Mouse (Mus musculus) stomach, postnatal 0 days (tissue): Measurements from ENCODE around the gene Traf3ip3. TPM values are rescaled to one million over a fixed set of nuclear protein-coding genes. Genes with fewer than 3 reads are reported as not detected.

Source experiments
- ATAC-seq: fragments of 200-750 bp; cut with Nextera tagmentation; 2 replicates; pipeline ENCODE4 v1.8.0; 2017; ENCODE audit not compliant: low FRiP score, low TSS enrichment
- DNase-seq: peaks from one replicate; pipeline ENCODE4 v3.0.0-alpha.2; 2016; ENCODE audit warnings: low spot score
- H3K27ac ChIP-seq: fragments of 300-500 bp; sonication (generic); replicated peaks from 2 replicates; pipeline ENCODE4 v1.5.1; 2014; ENCODE audit warnings: mild to moderate bottlenecking, control low read depth
- H3K27me3 ChIP-seq: fragments of 300-500 bp; sonication (generic); 2 replicates; pipeline ENCODE4 v1.6.1; 2014; ENCODE audit warnings: low read length; ENCODE audit not compliant: control insufficient read depth, insufficient read depth
- H3K36me3 ChIP-seq: fragments of 300-500 bp; sonication (generic); 2 replicates; pipeline ENCODE4 v1.6.1; 2014; ENCODE audit warnings: low read length, mixed read lengths; ENCODE audit not compliant: control insufficient read depth, insufficient read depth
- H3K4me1 ChIP-seq: fragments of 300-500 bp; sonication (generic); replicated peaks from 2 replicates; pipeline ENCODE4 v1.6.1; 2014; ENCODE audit warnings: antibody characterized with exemption; ENCODE audit not compliant: control insufficient read depth, insufficient read depth
- H3K4me2 ChIP-seq: fragments of 300-500 bp; sonication (generic); replicated peaks from 2 replicates; pipeline ENCODE4 v1.6.1; 2014; ENCODE audit warnings: low read depth, mild to moderate bottlenecking, control low read depth, moderate library complexity
- H3K4me3 ChIP-seq: fragments of 300-500 bp; sonication (generic); 2 replicates; pipeline ENCODE4 v1.5.1; 2014; ENCODE audit warnings: low read depth, low read length, control low read depth
- H3K9ac ChIP-seq: fragments of 300-500 bp; sonication (generic); 2 replicates; pipeline ENCODE4 v1.6.1; 2014; ENCODE audit warnings: mild to moderate bottlenecking, low read length, control low read depth, mixed read lengths
- H3K9me3 ChIP-seq: fragments of 300-500 bp; sonication (generic); 2 replicates; pipeline ENCODE4 v1.6.1; 2016; ENCODE audit warnings: low read length; ENCODE audit not compliant: control insufficient read depth
- CTCF ChIP-seq: IDR thresholded peaks from 2 replicates; pipeline ENCODE4 v1.5.1; 2016; ENCODE audit warnings: antibody characterized with exemption, low read depth, mild to moderate bottlenecking, moderate library complexity
- EP300 ChIP-seq: optimal IDR thresholded peaks from 2 replicates; pipeline ENCODE3; 2016; ENCODE audit warnings: antibody characterized with exemption
- WGBS: fragments of 180-500 bp; shearing (Covaris S2); extraction: QIAGEN DNeasy Blood & Tissue Kit; methylation state at CpG from one replicate; pipeline ENCODE4 v1.1.7; 2014; 5-methylcytosine and 5-hydroxymethylcytosine counted together
- polyA plus RNA-seq: library from polyadenylated mRNA; unstranded; fragments of >200 nt; fragmentation: Nextera tagmentation; extraction: Ambion mirVana; gene quantifications from 2 replicates; pipeline ENCODE4 v1.2.1, GENCODE M21; 2015

Traf3ip3 gene
- polyA plus RNA-seq, 1 experiment from 2014 or later, result 1.8 TPM

DNA sequence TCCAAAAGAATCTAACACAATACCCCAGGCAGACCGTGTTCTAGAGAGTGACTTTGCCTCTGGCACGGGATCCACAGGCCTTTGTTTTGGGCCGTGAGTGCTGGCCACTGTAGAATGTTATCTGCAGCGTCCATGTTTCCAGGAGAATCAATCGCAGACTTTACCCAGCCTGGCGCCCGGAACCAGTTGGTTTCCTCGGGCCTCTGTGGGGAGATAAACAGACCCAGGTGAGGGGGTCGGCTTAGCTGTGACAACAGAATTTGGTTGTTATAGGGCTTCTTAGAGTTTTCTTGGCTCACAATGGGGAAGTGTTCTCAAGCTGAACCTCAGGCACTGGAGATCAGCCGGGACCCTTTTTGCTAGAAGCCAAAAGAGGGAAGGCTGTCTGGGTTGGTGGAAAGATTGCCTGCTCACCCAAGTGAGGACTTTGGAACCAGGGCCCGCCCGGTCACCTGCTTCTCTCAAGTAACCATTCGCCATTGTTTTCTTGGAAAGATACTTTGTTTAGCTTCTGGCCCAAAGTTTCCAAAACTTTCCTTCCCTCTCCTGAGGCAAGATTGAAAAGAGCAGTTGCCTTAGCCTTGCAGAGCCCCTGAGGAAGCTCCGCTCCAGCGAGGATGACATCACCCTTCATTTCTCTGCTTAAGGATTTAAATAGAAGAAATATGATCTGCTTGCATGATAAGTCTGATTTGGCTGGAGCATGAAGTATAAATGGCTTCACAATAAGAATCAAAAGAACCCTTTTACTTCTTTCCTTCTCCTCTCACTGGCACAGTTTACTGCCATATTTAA, 45.0 kb downstream of the Traf3ip3 start:
- WGBS, result 41% methylated on average over 15 of the region's 15 CpGs
- DNase-seq (peak; percentile 76), ATAC-seq (peak; percentile 33)
- TF ChIP-seq EP300, result no peak
- no peak for TF ChIP-seq CTCF
- no peak overlapping the region for H3K4me3 ChIP-seq
- H3K4me1 ChIP-seq, result no peaks in the 10 kb centered on the region; the same call in 1 of the 2 replicates
- no peaks in the 10 kb centered on the region for H3K9me3 ChIP-seq
- H3K36me3 ChIP-seq, result no peaks in the 10 kb centered on the region
- H3K27ac ChIP-seq, result peak overlapping the region; percentile 86
- peak overlapping the region; percentile 36 for H3K4me2 ChIP-seq
- H3K9ac ChIP-seq, result peak overlapping the region; percentile 1
- no peaks in the 10 kb centered on the region for H3K27me3 ChIP-seq

DNA sequence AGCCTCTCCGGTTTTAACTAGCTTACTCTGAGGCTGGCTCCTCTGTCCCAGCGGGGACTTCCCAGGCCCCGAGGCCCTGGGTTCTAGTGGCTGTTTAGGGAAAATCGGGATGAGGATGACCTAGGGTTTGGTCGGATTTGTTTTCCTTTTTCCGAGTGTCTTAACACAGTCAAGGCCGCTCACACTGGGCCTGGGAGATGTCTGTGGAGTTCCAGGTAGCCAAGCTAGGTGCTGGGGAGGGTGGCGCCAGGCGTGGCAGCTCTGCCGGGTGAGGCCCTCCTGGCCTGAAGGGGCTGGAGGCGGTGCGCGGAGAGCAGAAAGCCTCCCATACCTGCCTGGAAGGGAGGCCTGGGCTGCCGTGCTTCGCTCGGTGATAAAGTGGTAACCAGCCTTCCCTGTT, 47.9 kb downstream of the Traf3ip3 start:
- Histone ChIP-seq H3K36me3 (no peaks in the 10 kb centered on the region), H3K4me1 (no peaks in the 10 kb centered on the region; the same call in none of the 2 replicates), H3K27me3 (no peaks in the 10 kb centered on the region), H3K9ac (peak overlapping the region; percentile 68), H3K27ac (peak overlapping the region; percentile 89), H3K4me3 (peak overlapping the region; percentile 53), H3K4me2 (peak overlapping the region; percentile 60), H3K9me3 (no peaks in the 10 kb centered on the region)
- peak; percentile 67 for ATAC-seq
- WGBS, result 30% methylated on average over 16 of the region's 16 CpGs
- DNase-seq, result peak; percentile 85
- TF ChIP-seq EP300 (no peak), CTCF (0 out of 2 replicates have a peak, but pooled peaks have one; percentile 16)

DNA sequence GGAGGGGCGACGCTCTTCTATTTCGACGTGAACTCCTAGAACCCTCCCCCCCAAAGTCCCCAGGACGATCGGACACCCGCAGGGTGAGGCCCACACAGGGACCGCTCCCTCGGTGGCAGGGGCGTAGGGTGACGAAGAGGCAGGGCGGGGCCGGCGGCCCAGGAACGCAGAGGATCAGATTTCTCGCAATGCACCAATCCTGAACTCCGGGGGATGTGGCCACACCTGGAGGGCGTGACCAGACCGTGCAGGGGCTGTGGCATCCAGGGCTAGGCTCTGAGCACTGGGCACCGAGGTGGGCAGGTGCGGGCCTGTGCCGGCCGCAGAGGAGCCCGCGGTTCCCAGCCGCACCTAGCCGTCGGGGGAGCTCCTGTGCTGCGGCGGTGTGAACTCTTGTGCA, 48.6 kb downstream of the Traf3ip3 start, which contains the start of gene Irf6:
Irf6 (plus strand) TSS at position 240 of the 400 bp plus-strand sequence.
- Histone ChIP-seq H3K9ac (peak within 1 kb of the TSS; percentile 68), H3K27ac (peak within 1 kb of the TSS; percentile 89), H3K4me2 (peak within 1 kb of the TSS; percentile 60), H3K4me3 (peak within 1 kb of the TSS; percentile 53), H3K9me3 (no peaks in the 10 kb centered on the region), H3K27me3 (no peaks in the 10 kb centered on the region), H3K4me1 (no peaks in the 10 kb centered on the region; the same call in none of the 2 replicates), H3K36me3 (no peaks in the 10 kb centered on the region)
- TF ChIP-seq CTCF (0 out of 2 replicates have a peak, but pooled peaks have one; percentile 4), EP300 (no peak)
- ATAC-seq (peak; percentile 97), DNase-seq (peak; percentile 94)
- 1% methylated on average over 27 of the region's 30 CpGs for WGBS

DNA sequence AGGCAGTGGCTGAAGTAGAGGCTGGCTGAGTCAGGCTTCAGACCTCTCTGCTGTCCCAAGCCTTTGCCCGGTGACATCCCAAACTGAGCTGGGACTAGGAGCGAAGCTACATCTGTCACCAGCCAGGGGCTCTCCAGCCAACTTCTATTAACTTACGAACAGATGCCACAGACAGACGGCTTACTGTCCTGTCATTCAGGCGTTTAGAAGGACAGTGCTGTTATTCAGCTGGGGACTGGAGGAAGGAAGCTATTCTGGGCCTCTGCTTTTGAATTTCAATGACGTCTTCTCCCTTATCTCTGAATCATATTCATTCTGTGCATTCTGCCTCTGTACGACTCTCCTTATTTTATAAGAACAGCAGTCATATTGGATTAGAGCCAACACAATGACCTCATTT, 50.4 kb downstream of the Traf3ip3 start:
- no peaks in the 10 kb centered on the region for H3K36me3 ChIP-seq
- DNase-seq, result no peak
- H3K4me2 ChIP-seq, result no peak overlapping the region

DNA sequence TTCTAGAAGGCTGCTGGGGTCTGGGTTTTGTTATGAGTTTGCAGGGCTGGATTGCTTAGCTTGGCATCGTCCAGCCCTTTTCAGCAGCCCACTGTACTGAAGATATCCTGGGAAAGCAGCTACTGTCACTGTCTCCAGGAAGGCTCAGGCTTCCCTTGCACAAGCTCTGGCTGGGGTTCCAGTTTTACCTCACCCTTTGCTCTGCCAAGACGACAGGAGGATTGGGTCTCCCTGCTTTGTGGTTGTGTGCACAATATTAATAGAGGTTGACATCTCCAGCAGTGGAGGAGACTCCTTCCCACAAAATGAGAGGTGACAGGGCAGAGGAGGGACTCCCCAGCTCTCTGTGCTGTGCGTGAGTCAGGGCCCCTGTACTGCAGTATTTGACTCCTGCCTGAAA, 52.3 kb downstream of the Traf3ip3 start:
- Histone ChIP-seq H3K27ac (no peak overlapping the region), H3K4me2 (no peak overlapping the region), H3K27me3 (no peaks in the 10 kb centered on the region), H3K4me1 (no peaks in the 10 kb centered on the region; the same call in 1 of the 2 replicates), H3K9me3 (no peaks in the 10 kb centered on the region), H3K4me3 (no peak overlapping the region), H3K36me3 (no peaks in the 10 kb centered on the region), H3K9ac (no peak overlapping the region)
- 52% methylated on average over 3 of the region's 3 CpGs for WGBS
- ATAC-seq, result no peak
- no peak for DNase-seq
- TF ChIP-seq EP300 (no peak), CTCF (no peak)

More for the DNA sequence above, 50.4 kb downstream of the Traf3ip3 start:
- no peak for TF ChIP-seq EP300
- TF ChIP-seq CTCF, result no peak
- Histone ChIP-seq H3K4me3 (no peak overlapping the region), H3K9me3 (no peaks in the 10 kb centered on the region), H3K27me3 (no peaks in the 10 kb centered on the region), H3K27ac (no peak overlapping the region), H3K4me1 (no peaks in the 10 kb centered on the region; the same call in 1 of the 2 replicates), H3K9ac (no peak overlapping the region)
- WGBS, result 37% methylated on average over 7 of the region's 7 CpGs
- ATAC-seq, result no peak

DNA sequence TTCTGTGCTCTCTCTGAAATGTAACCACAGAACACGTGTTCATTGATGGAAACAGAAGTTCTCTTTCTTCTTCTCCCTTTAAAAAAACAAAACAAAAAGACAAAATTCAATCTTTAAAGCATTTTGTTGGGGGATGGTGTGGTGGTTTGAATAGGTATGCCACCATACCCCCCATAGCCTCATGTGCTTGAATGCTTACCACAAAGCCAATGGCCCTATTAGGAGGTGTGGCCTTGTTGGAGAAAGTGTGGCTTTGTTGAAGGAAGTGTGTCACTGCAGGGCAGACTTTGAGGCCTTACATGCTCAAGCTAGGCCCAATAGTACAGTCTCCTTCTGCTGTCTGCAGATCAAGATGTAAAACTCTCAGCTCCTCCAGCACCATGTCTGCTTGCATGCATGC, 55.1 kb downstream of the Traf3ip3 start:
- Histone ChIP-seq H3K36me3 (no peaks in the 10 kb centered on the region), H3K4me3 (no peak overlapping the region), H3K9me3 (no peaks in the 10 kb centered on the region), H3K9ac (no peak overlapping the region), H3K4me2 (no peak overlapping the region), H3K27me3 (no peaks in the 10 kb centered on the region), H3K4me1 (no peaks in the 10 kb centered on the region; the same call in 1 of the 2 replicates), H3K27ac (no peak overlapping the region)
- TF ChIP-seq CTCF, result no peak
- no peak for DNase-seq
- ATAC-seq, result no peak
- WGBS, result 74% methylated on average over 1 of the region's 1 CpGs
